17 mouse cellular contexts compared by ENCODE assay signal in genomic region chr6:53904186-53904585, GRCm38 (mm10).
DNase-seq lines count a peak whose midpoint lies in the region; ATAC-seq lines count a peak whose summit lies in the region.
"Had no signal": no experiment of that assay in that cellular context is flagged by ENCODE, and none has a peak within 500 bp of the region (broad histone marks: within the 10 kb centered on the region; RNA-seq: fewer than 3 reads in every experiment).

No protein-coding gene starts in this region.

- H3K36me3 ChIP-seq in forebrain, embryonic 12.5 days (replicated peaks), result no peaks in the 10 kb centered on the region
- no peaks in the 10 kb centered on the region for H3K36me3 ChIP-seq in forebrain, embryonic 13.5 days (ENCODE audit: poor library complexity, severe bottlenecking)
- H3K36me3 ChIP-seq in lung, embryonic 15.5 days, result no peaks in the 10 kb centered on the region
- H3K36me3 ChIP-seq in embryonic facial prominence, embryonic 10.5 days (replicated peaks), result no peaks in the 10 kb centered on the region
- no peaks in the 10 kb centered on the region for H3K36me3 ChIP-seq in limb, embryonic 15.5 days
- H3K36me3 ChIP-seq: neural tube, embryonic 12.5 days had no signal

- H3K4me3 ChIP-seq in forebrain, embryonic 12.5 days (replicated peaks), result no peak overlapping the region
- H3K4me3 ChIP-seq in forebrain, embryonic 13.5 days, result no peak overlapping the region
- H3K4me3 ChIP-seq in lung, embryonic 15.5 days, result no peak overlapping the region
- no peak overlapping the region for H3K4me3 ChIP-seq in embryonic facial prominence, embryonic 10.5 days
- no peak overlapping the region for H3K4me3 ChIP-seq in limb, embryonic 15.5 days
- H3K4me3 ChIP-seq: neural tube, embryonic 12.5 days had no signal

- 53% methylated on average over 3 of the region's 3 CpGs for WGBS in forebrain, embryonic 12.5 days
- WGBS in forebrain, embryonic 13.5 days, result 50% methylated on average over 3 of the region's 3 CpGs
- 37% methylated on average over 3 of the region's 3 CpGs for WGBS in lung, embryonic 15.5 days
- 68% methylated on average over 3 of the region's 3 CpGs for WGBS in embryonic facial prominence, embryonic 10.5 days
- WGBS in limb, embryonic 15.5 days, result 32% methylated on average over 3 of the region's 3 CpGs

- peaks cover 11% of the 10 kb centered on the region for H3K4me1 ChIP-seq in forebrain, embryonic 12.5 days
- peaks cover 20% of the 10 kb centered on the region for H3K4me1 ChIP-seq in forebrain, embryonic 13.5 days
- H3K4me1 ChIP-seq in lung, embryonic 15.5 days, result peaks cover 46% of the 10 kb centered on the region
- peaks cover 73% of the 10 kb centered on the region for H3K4me1 ChIP-seq in embryonic facial prominence, embryonic 10.5 days
- peaks cover 26% of the 10 kb centered on the region for H3K4me1 ChIP-seq in limb, embryonic 15.5 days

- H3K4me2 ChIP-seq in forebrain, embryonic 12.5 days, result no peak overlapping the region
- H3K4me2 ChIP-seq in forebrain, embryonic 13.5 days, result no peak overlapping the region
- H3K4me2 ChIP-seq in lung, embryonic 15.5 days, result no peak overlapping the region
- no peak overlapping the region for H3K4me2 ChIP-seq in limb, embryonic 15.5 days
- H3K4me2 ChIP-seq: neural tube, embryonic 12.5 days had no signal

- 0 out of 2 replicates have a peak overlapping the region, but pooled peaks have one; percentile 39 for H3K27ac ChIP-seq in forebrain, embryonic 12.5 days
- H3K27ac ChIP-seq in forebrain, embryonic 13.5 days, result no peak overlapping the region
- peak overlapping the region; percentile 72 for H3K27ac ChIP-seq in lung, embryonic 15.5 days
- peak overlapping the region; percentile 48 for H3K27ac ChIP-seq in embryonic facial prominence, embryonic 10.5 days (replicated peaks)
- peak overlapping the region; percentile 79 for H3K27ac ChIP-seq in limb, embryonic 15.5 days
- H3K27ac ChIP-seq: neural tube, embryonic 12.5 days had no signal

- no peak for DNase-seq in lung, postnatal 10 days
- no peak for DNase-seq in embryonic facial prominence, embryonic 10.5 days (ENCODE audit: low spot score)
- no peak for DNase-seq in heart, postnatal 4 days
- DNase-seq in left cerebral cortex, postnatal 10 days (ENCODE audit: extremely low spot score in 1 of 2, low spot score in 2 of 2), result no peak
- DNase-seq: adrenal gland, postnatal 10 days; cerebellum, postnatal 10 days; gastrocnemius, postnatal 14 days; kidney, postnatal 36 days; left cerebral cortex, postnatal 4 days; liver, postnatal 0 days; thymus, adult 2 months had no signal

- H3K9ac ChIP-seq in forebrain, embryonic 12.5 days, result no peak overlapping the region
- H3K9ac ChIP-seq in forebrain, embryonic 13.5 days, result no peak overlapping the region
- no peak overlapping the region for H3K9ac ChIP-seq in lung, embryonic 15.5 days
- no peak overlapping the region for H3K9ac ChIP-seq in limb, embryonic 15.5 days
- H3K9ac ChIP-seq: liver, postnatal 0 days; neural tube, embryonic 12.5 days had no signal

- intact Hi-C loops in left cerebral cortex, postnatal 10 days (cut with DNase I), result no loop called here

- peaks cover 13% of the 10 kb centered on the region for H3K27me3 ChIP-seq in forebrain, embryonic 12.5 days
- H3K27me3 ChIP-seq in forebrain, embryonic 13.5 days, result no peaks in the 10 kb centered on the region; the same call in 1 of the 2 replicates
- no peaks in the 10 kb centered on the region for H3K27me3 ChIP-seq in lung, embryonic 15.5 days
- H3K27me3 ChIP-seq in embryonic facial prominence, embryonic 10.5 days (replicated peaks; ENCODE audit: low read depth, poor library complexity, severe bottlenecking), result no peaks in the 10 kb centered on the region
- no peaks in the 10 kb centered on the region for H3K27me3 ChIP-seq in limb, embryonic 15.5 days
- H3K27me3 ChIP-seq: neural tube, embryonic 12.5 days had no signal

- H3K9me3 ChIP-seq in forebrain, embryonic 12.5 days, result no peaks in the 10 kb centered on the region
- no peaks in the 10 kb centered on the region for H3K9me3 ChIP-seq in forebrain, embryonic 13.5 days (replicated peaks)
- H3K9me3 ChIP-seq in lung, embryonic 15.5 days, result no peaks in the 10 kb centered on the region
- H3K9me3 ChIP-seq in embryonic facial prominence, embryonic 10.5 days, result no peaks in the 10 kb centered on the region
- no peaks in the 10 kb centered on the region for H3K9me3 ChIP-seq in limb, embryonic 15.5 days
- H3K9me3 ChIP-seq: neural tube, embryonic 12.5 days had no signal

- ATAC-seq in forebrain, embryonic 12.5 days (ENCODE audit: low FRiP score), result no peak
- no peak for ATAC-seq in forebrain, embryonic 13.5 days
- ATAC-seq in lung, embryonic 15.5 days (ENCODE audit: borderline replicate concordance, extremely low read depth, low FRiP score, low TSS enrichment), result peak; percentile 86
- no peak for ATAC-seq in limb, embryonic 15.5 days (ENCODE audit: insufficient number of reproducible peaks, low FRiP score, low TSS enrichment, low read depth)
- ATAC-seq: hindbrain, embryonic 16.5 days; liver, postnatal 0 days had no signal
